Mouse (Mus musculus) midbrain, postnatal 0 days (tissue): ENCODE measurements around the gene Pip5k1b. TPM values are rescaled to one million over a fixed set of nuclear protein-coding genes. Genes with fewer than 3 reads are reported as not detected.

Source experiments
- ATAC-seq: fragments of 200-750 bp; cut with Nextera tagmentation; 2 replicates; pipeline ENCODE4 v1.8.0; 2017; ENCODE audit warnings: moderate number of reproducible peaks, mild to moderate bottlenecking, moderate TSS enrichment, moderate library complexity; ENCODE audit not compliant: low FRiP score
- DNase-seq: peaks from one replicate; pipeline ENCODE4 v3.0.0-alpha.2; 2015; ENCODE audit warnings: low spot score
- H3K27ac ChIP-seq: fragments of 300-500 bp; sonication (generic); 2 replicates; pipeline ENCODE4 v1.5.1; 2014; ENCODE audit warnings: low read depth, mild to moderate bottlenecking, low read length, mixed read lengths
- H3K27me3 ChIP-seq: fragments of 300-500 bp; sonication (generic); 2 replicates; pipeline ENCODE4 v1.6.1; 2014; ENCODE audit warnings: low read length, control low read depth, mixed read lengths; ENCODE audit not compliant: insufficient read depth
- H3K36me3 ChIP-seq: fragments of 300-500 bp; sonication (generic); 2 replicates; pipeline ENCODE4 v1.6.1; 2014; ENCODE audit warnings: low read length, control low read depth, mixed read lengths; ENCODE audit not compliant: insufficient read depth
- H3K4me1 ChIP-seq: fragments of 300-500 bp; sonication (generic); 2 replicates; pipeline ENCODE4 v1.6.1; 2014; ENCODE audit warnings: mild to moderate bottlenecking, control low read depth, antibody characterized with exemption, low read length, mixed read lengths; ENCODE audit not compliant: insufficient read depth
- H3K4me2 ChIP-seq: fragments of 300-500 bp; sonication (generic); 2 replicates; pipeline ENCODE4 v1.6.1; 2014; ENCODE audit warnings: low read depth, mild to moderate bottlenecking, low read length, mixed read lengths; ENCODE audit not compliant: poor library complexity, severe bottlenecking
- H3K4me3 ChIP-seq: fragments of 300-500 bp; sonication (generic); 2 replicates; pipeline ENCODE4 v1.5.1; 2014; ENCODE audit warnings: low read depth, mild to moderate bottlenecking, low read length, moderate library complexity
- H3K9ac ChIP-seq: fragments of 300-500 bp; sonication (generic); replicated peaks from 2 replicates; pipeline ENCODE4 v1.6.1; 2014; ENCODE audit warnings: mild to moderate bottlenecking, low read length, moderate library complexity, mixed read lengths; ENCODE audit not compliant: poor library complexity, severe bottlenecking
- H3K9me3 ChIP-seq: fragments of 300-500 bp; sonication (generic); 2 replicates; pipeline ENCODE4 v1.6.1; 2016; ENCODE audit warnings: low read length, control low read depth
- CTCF ChIP-seq: IDR thresholded peaks from 2 replicates; pipeline ENCODE4 v1.5.1; 2016; ENCODE audit warnings: antibody characterized with exemption, mild to moderate bottlenecking
- WGBS: fragments of 180-500 bp; shearing (Covaris S2); extraction: QIAGEN DNeasy Blood & Tissue Kit; methylation state at CpG from one replicate; pipeline ENCODE4 v1.1.7; 2014; 5-methylcytosine and 5-hydroxymethylcytosine counted together
- polyA plus RNA-seq: library from polyadenylated mRNA; unstranded; fragments of >200 nt; fragmentation: Nextera tagmentation; extraction: Ambion mirVana; gene quantifications from 2 replicates; pipeline ENCODE4 v1.2.1, GENCODE M21; 2015
- total RNA-seq: library from RNA; depleted of rRNA; stranded (reverse); fragments of >200 nt; gene quantifications from 2 replicates; pipeline ENCODE4 v1.2.3, GENCODE M21; 2014

The Pip5k1b gene
- total and polyA plus RNA-seq, 2 experiments from 2014 or later, result 0.86 to 3.0 TPM

- H3K36me3 ChIP-seq, result no peaks in the 10 kb centered on the region
- H3K4me3 ChIP-seq, result peak within 1 kb of the TSS; percentile 82
- peak within 1 kb of the TSS; percentile 94 for H3K27ac ChIP-seq
- WGBS, result under 1% methylated on average over 78 of the region's 92 CpGs
- DNase-seq (peak; percentile 95), ATAC-seq (peak; percentile 97)
- H3K4me2 ChIP-seq, result peak within 1 kb of the TSS; percentile 78
- H3K9me3 ChIP-seq, result no peaks in the 10 kb centered on the region
- 0 out of 2 replicates have a peak, but pooled peaks cover 2% of the 10 kb centered on the region for H3K4me1 ChIP-seq
- peak; percentile 40; the same call in 1 of the 2 replicates for TF ChIP-seq CTCF
- H3K9ac ChIP-seq, result peak within 1 kb of the TSS; percentile 91
- no peaks in the 10 kb centered on the region for H3K27me3 ChIP-seq
Observed at GRCm38 (mm10) chr19:24476929-24477882, 78.5 kb downstream of the Pip5k1b start, which contains the start of gene Fam122a. Gene Fam122a (minus strand): TSS chr19:24477356.

GRCm38 (mm10) chr19:24476461-24476860, 79.2 kb downstream of the Pip5k1b start:
- 1% methylated on average over 11 of the region's 11 CpGs for WGBS

DNA sequence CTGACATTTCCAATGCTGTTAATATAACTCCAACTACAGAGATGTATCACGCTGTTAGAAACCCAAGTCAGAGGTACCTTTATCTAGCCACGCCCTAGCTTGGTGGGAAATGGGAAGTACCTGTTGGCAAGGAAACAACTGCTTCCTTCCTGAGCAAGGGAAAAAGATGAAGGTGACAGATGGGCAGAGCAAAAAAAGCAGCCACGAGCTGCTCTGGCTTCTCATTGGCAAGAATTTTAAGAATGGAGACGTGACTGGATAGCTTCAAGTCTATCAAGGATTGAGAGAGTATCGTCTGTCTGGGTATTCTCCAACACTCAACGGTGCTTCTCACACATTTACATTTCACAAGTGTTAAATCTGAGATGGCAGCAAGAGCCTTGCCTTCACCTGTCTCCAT, 80.4 kb downstream of the Pip5k1b start:
- Histone ChIP-seq H3K36me3 (no peaks in the 10 kb centered on the region), H3K27me3 (no peaks in the 10 kb centered on the region), H3K9ac (no peak overlapping the region), H3K4me3 (no peak overlapping the region), H3K9me3 (no peaks in the 10 kb centered on the region), H3K27ac (no peak overlapping the region), H3K4me1 (0 out of 2 replicates have a peak, but pooled peaks cover 2% of the 10 kb centered on the region), H3K4me2 (no peak overlapping the region; the same call in 1 of the 2 replicates)
- no peak for TF ChIP-seq CTCF
- DNase-seq, result no peak
- WGBS, result 85% methylated on average over 6 of the region's 6 CpGs
- ATAC-seq, result no peak

More at GRCm38 (mm10) chr19:24476461-24476860, 79.2 kb downstream of the Pip5k1b start:
- Histone ChIP-seq H3K36me3 (no peaks in the 10 kb centered on the region), H3K9me3 (no peaks in the 10 kb centered on the region), H3K27me3 (no peaks in the 10 kb centered on the region), H3K4me3 (peak overlapping the region; percentile 82), H3K4me1 (0 out of 2 replicates have a peak, but pooled peaks cover 2% of the 10 kb centered on the region), H3K27ac (peak overlapping the region; percentile 94), H3K9ac (peak overlapping the region; percentile 91), H3K4me2 (peak overlapping the region; percentile 78)
- no peak for TF ChIP-seq CTCF
- ATAC-seq (no peak), DNase-seq (peak; percentile 37)

GRCm38 (mm10) chr19:24472512-24472911, 83.2 kb downstream of the Pip5k1b start:
- no peak overlapping the region for H3K4me2 ChIP-seq
- no peak overlapping the region for H3K9ac ChIP-seq
- no peaks in the 10 kb centered on the region for H3K36me3 ChIP-seq
- 0 out of 2 replicates have a peak, but pooled peaks cover 2% of the 10 kb centered on the region for H3K4me1 ChIP-seq
- DNase-seq (no peak), ATAC-seq (no peak)
- H3K9me3 ChIP-seq, result no peaks in the 10 kb centered on the region
- H3K27ac ChIP-seq, result no peak overlapping the region
- no peak overlapping the region for H3K4me3 ChIP-seq
- TF ChIP-seq CTCF, result no peak
- H3K27me3 ChIP-seq, result no peaks in the 10 kb centered on the region
- WGBS, result 96% methylated on average over 5 of the region's 5 CpGs

DNA sequence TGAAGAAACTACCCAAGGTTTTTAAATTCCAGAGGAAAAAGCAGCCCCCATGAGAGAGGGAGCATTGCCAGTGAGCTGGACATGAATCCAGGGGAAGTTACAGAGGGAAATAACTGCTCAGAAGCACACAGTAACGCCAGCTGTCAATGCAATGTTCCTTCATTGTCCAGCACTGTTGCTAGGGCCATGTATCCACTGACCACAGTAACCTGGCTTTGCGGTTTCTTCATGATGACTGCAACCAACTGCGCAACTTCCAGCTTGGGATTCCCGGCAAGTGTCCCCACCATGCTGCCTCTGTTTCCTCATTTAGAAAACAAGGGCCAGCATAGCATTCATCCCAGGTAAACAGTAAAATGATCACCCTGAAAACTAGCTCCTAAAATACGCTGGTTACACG, 84.1 kb downstream of the Pip5k1b start:
- no peak overlapping the region for H3K4me3 ChIP-seq
- WGBS, result 92% methylated on average over 6 of the region's 6 CpGs

GRCm38 (mm10) chr19:24469216-24469615, 86.5 kb downstream of the Pip5k1b start:
- no peaks in the 10 kb centered on the region for H3K36me3 ChIP-seq
- H3K9me3 ChIP-seq, result no peaks in the 10 kb centered on the region
- ATAC-seq (no peak), DNase-seq (no peak)
- no peaks in the 10 kb centered on the region for H3K27me3 ChIP-seq
- 47% methylated on average over 4 of the region's 4 CpGs for WGBS
- TF ChIP-seq CTCF, result no peak
- H3K9ac ChIP-seq, result no peak overlapping the region
- no peak overlapping the region for H3K4me2 ChIP-seq
- H3K27ac ChIP-seq, result no peak overlapping the region
- H3K4me1 ChIP-seq, result no peaks in the 10 kb centered on the region
- H3K4me3 ChIP-seq, result no peak overlapping the region

More for the DNA sequence above, 84.1 kb downstream of the Pip5k1b start:
- no peak for DNase-seq
- TF ChIP-seq CTCF, result no peak
- Histone ChIP-seq H3K4me2 (no peak overlapping the region), H3K27ac (no peak overlapping the region), H3K27me3 (no peaks in the 10 kb centered on the region), H3K9me3 (no peaks in the 10 kb centered on the region), H3K4me1 (0 out of 2 replicates have a peak, but pooled peaks cover 2% of the 10 kb centered on the region), H3K36me3 (no peaks in the 10 kb centered on the region), H3K9ac (no peak overlapping the region)
- no peak for ATAC-seq
